Mouse (Mus musculus) gastrocnemius, postnatal 4 days (tissue): ENCODE data around the gene Gdpd5. TPM values are rescaled to one million over a fixed set of nuclear protein-coding genes. Genes with fewer than 3 reads are reported as not detected.
"Not testable (repeated sequence)": the region's sequence is repeated elsewhere in the genome, so short reads cannot be mapped to it uniquely, and the experiment has no call there.

Experiments
- DNase-seq, 2 experiments: peaks; one replicate each; pipeline ENCODE4 v3.0.0; 2021 to 2022; ENCODE audit warnings: low spot score in 2 of 2, mixed read lengths in 2 of 2
- total RNA-seq, 2 experiments: library from RNA; stranded (reverse); gene quantifications; 2 replicates each; pipeline ENCODE4 v1.2.3; 2021

Gene Gdpd5
- total RNA-seq, 2 experiments from 2014 or later = 17.1 to 19.2 TPM

GRCm38 (mm10) chr7:99474836-99475561 lies 93.8 kb downstream of the Gdpd5 start:
- DNase-seq = no peak

- no peak for DNase-seq
Observed at GRCm38 (mm10) chr7:99475562-99475911, 94.3 kb downstream of the Gdpd5 start.

GRCm38 (mm10) chr7:99476558-99477114 lies 95.4 kb downstream of the Gdpd5 start:
- no peak for DNase-seq

GRCm38 (mm10) chr7:99477235-99477634 lies 96.0 kb downstream of the Gdpd5 start:
- no peak for DNase-seq

GRCm38 (mm10) chr7:99482637-99483036 lies 101.4 kb downstream of the Gdpd5 start:
- DNase-seq = no peak

GRCm38 (mm10) chr7:99483271-99483923 lies 102.2 kb downstream of the Gdpd5 start, which contains the start of gene Rps3:
Gene Rps3 (minus strand): TSS chr7:99483738.
- peak; percentile 77 to 91 for DNase-seq

GRCm38 (mm10) chr7:99483924-99484319 lies 102.7 kb downstream of the Gdpd5 start:
- no peak for DNase-seq

GRCm38 (mm10) chr7:99484679-99485078 lies 103.5 kb downstream of the Gdpd5 start:
- DNase-seq = no peak

GRCm38 (mm10) chr7:99489708-99490107 lies 108.5 kb downstream of the Gdpd5 start:
- no peak for DNase-seq

- no peak for DNase-seq
Observed at GRCm38 (mm10) chr7:99499128-99499527, 117.9 kb downstream of the Gdpd5 start.

- peak; percentile 72 to 83 for DNase-seq
Observed at GRCm38 (mm10) chr7:99500201-99500600, 119.0 kb downstream of the Gdpd5 start.

- no peak for DNase-seq
Observed at GRCm38 (mm10) chr7:99500655-99501054, 119.4 kb downstream of the Gdpd5 start.

- no peak for DNase-seq
Observed at GRCm38 (mm10) chr7:99501148-99501547, 119.9 kb downstream of the Gdpd5 start.

GRCm38 (mm10) chr7:99504556-99504955 lies 123.3 kb downstream of the Gdpd5 start:
- DNase-seq = no peak

GRCm38 (mm10) chr7:99508187-99508586 lies 127.0 kb downstream of the Gdpd5 start:
- not testable (repeated sequence) for DNase-seq

GRCm38 (mm10) chr7:99510087-99510501 lies 128.9 kb downstream of the Gdpd5 start:
- peak; percentile 34 to 68 for DNase-seq

Other genes with a start within 250 kb of the Gdpd5 start
- 10 to 100 TPM; 28.9 to 30.4 TPM for gene Uvrag, start 240.3 kb upstream of the Gdpd5 start, total RNA-seq
- 10 to 100 TPM; 13.0 to 20.0 TPM for gene Dgat2, start 198.7 kb upstream of the Gdpd5 start, total RNA-seq
- gene Mogat2, start 142.8 kb upstream of the Gdpd5 start, total RNA-seq = under 1 TPM; 0.15 to 0.16 TPM
- 10 to 100 TPM in 1 of 2 experiments, 1 to 10 TPM in 1; 8.3 to 11.5 TPM for gene Map6, start 114.0 kb upstream of the Gdpd5 start, total RNA-seq
- 100 to 1,000 TPM; 409 to 535 TPM for gene Serpinh1, start 28.2 kb upstream of the Gdpd5 start, total RNA-seq
- gene Klhl35, start 84.6 kb downstream of the Gdpd5 start, total RNA-seq = 1 to 10 TPM in 1 of 2 experiments, under 1 TPM in 1; 0.91 to 1.5 TPM
- 100 to 1,000 TPM; 484 to 545 TPM for gene Rps3, start 102.3 kb downstream of the Gdpd5 start, total RNA-seq
- 10 to 100 TPM; 30.7 to 32.6 TPM for gene Arrb1, start 154.1 kb downstream of the Gdpd5 start, total RNA-seq
- gene Tpbgl, start 245.7 kb downstream of the Gdpd5 start, total RNA-seq = 10 to 100 TPM; 28.6 to 32.5 TPM